Mouse (Mus musculus): ENCODE data around the gene Pzp.

DNA sequence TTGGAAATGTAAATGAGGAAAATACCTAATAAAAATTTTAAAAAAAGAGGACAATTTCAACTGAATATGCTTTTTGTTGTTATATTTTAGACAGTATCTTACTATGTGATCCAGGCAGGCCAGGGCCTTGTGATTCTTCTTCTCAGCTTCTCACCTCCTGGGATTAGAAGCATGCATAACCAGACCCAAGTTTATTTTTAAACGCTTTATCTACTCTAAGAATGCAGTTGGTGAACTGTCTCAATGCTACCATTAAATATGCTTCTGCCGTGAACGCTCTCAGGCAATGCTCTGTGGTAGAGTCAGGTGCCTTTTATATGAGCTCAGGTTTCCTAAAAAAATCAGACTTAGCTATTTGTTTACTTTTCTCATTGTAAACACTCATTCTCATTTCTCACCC, 3.2 kb downstream of the Pzp start:
- no peak for TF ChIP-seq CTCF (IDR thresholded peaks at IDR 0.05; ENCODE audit: low read depth)
- no peak for TF ChIP-seq EP300 (IDR thresholded peaks at IDR 0.05; ENCODE audit: low read depth)

All from liver, postnatal 0 days (tissue).